Mouse (Mus musculus) ES-CJ7 (cell line): ENCODE measurements at regions not wholly inside any gene's neighbourhood (a gene's known extent, or its start where the extent isn't known, plus 50 kb on each side); places are given as distances from the start of the nearest gene placed in this dataset.
A peak's percentile ranks its signal among the peaks of the same experiment; 100 is the strongest.

Source experiments
- DNase-seq: peaks from one replicate; pipeline ENCODE4 v3.0.0; 2011; ENCODE audit warnings: low read depth, low spot score

DNA sequence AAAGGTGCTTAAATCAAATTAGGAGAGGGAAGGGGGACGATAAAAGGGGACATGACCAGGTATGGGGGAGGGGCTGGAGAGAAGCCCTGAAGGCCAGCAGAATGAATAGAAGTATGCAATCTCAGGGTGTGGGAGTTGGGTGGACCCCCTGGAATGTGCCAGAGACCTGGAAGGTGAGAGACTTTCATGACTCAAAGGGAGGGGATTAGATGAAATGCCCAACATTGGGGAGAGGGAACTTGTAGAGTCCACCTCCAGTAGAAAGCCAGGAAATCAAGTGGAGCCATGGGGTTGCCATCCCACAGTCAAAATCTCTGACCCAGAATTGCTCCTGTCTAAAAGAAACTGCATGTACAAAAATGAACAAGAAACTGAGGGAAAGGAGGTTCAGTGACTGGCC is 666.5 kb downstream of the Cps1 start:
- DNase-seq = no peak

DNA sequence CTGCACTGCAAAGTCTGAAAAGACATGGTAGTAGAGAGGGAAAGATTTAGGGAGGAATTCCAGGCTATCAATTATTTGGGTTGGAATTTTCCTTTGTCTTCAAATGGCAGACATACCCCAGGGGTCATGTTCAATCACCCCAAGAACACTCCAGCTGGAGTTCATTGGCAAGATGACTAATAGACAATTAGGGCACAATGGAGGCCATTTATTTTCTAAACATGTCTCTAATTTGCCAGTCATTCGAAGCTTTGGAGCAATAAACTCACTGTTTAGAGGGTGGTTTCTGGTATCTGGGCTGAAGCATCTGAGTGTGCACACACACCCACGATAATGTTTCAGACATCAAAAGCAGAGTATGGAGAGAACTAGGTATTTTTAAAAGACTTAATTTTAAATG is 672.2 kb downstream of the Cps1 start:
- no peak for DNase-seq

DNA sequence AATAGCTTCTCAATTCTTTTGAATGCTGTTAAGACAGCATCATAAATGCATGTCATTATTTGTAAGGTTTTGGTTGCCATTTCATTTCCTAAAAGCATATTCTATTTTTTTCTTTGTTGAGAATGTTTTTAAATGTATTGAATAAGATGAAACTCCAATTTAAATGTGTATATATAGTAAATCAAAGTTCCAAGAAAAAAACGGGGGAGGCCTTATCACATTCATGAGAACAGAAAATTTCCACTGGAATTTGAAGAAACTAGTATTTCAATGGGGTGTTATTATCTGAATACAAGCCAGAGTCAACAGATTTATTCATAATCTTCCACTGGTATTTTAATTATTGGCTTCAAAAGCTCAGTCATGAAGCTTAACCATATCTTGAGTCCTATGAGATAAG is 672.7 kb downstream of the Cps1 start:
- DNase-seq = no peak

DNA sequence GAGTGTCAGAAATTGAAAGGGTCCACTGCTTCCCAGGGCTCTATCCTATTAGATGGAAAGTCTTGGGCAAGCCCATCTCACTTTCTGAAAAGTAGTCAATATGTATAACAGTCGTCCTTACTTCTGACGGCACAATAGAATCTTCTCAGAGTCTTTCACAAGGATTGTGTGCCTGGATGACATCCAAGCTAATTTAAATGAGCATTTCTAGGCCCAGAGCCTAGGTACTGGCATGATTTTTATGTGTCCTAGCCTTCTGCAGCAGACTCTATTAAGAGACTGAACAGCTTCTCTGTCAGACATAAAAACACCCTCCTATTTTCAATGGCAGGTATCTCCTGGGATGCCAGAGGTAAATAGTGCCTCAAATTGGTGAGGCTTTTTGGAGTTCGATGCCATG is 680.5 kb downstream of the Cps1 start:
- DNase-seq = no peak

DNA sequence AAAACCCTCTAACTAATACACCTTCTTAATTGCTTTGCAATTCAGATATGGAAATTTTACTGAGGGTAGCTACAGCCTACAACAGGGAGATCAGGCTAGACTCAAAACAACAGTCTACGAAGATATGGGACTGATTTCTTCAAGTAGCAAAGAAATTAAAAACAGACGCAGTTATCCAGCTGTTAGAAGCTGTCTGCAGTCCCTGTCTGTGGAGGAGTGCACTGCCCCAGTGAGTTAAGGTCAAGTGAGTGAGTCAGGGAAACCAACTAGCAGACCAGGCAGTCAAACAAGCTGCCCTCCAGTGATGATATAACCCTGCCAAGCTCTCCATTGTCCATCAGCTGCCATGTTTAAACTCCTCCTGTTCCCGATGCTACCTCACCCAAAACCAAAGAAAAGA is 697.3 kb downstream of the Cps1 start:
- no peak for DNase-seq

DNA sequence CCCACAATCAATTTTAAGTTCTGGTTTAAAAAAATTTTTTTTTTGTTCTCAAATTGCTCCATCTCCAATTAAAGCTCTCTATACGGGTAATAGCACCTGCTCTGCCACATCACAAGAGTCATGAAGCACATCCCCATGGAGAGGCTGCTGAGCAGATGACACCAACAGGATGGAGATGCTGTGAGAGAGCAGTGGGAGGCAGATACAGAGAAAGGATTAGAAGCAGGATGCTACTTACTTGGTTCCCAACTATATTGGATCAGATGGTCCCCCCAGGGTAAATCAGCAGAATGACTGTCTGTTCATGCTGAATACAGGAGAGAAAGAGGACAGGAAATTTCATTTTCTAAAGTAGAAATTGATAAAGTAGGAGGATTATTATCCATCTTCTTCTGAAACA is 725.2 kb downstream of the Cps1 start:
- DNase-seq = no peak

DNA sequence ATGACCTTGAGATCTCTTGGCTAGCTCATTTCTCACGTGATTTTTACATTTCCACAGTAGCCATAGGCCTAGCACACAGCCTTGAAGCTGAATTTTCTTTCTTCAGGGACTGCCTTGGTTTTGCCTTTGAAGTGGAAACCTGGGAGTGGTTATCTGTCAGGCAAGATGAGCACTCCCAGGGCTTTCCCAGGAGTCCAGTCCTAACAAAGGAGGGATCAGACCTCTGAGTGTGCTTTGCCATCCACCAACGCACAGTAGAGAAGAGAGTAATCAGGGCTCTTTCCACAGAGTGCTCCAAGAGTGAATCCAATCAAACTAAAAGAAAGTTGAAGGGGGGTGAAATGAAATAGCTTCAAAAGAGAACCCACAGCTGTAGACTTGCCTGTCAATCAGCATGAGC is 770.7 kb downstream of the Cps1 start:
- DNase-seq = peak; percentile 7

DNA sequence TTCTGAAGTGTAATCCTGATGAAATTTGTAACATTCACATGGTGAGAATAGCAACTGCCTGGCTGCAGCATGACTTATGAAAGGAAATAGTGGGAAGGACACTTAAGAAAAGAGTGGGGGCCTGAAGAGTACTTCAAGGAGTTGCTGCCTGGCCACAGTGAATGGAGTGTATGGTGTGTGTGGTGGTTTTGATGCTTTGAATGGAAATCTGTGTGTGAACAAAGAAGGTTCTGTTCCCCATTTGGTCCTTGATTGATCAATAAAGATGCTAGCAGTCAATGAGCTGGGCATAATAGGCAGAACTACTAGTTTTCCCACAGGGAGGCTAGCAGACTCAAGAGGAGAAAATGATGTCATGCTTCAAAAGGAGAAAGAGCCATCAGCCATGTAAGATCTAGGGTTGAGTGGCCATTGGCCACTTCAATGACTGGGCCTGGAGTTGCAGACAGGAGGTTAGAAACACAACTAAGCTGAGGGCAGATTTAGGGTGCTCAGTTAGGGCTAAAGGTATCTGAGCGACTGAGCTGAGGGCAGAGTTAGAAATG is 772.0 kb downstream of the Cps1 start:
- DNase-seq = no peak

DNA sequence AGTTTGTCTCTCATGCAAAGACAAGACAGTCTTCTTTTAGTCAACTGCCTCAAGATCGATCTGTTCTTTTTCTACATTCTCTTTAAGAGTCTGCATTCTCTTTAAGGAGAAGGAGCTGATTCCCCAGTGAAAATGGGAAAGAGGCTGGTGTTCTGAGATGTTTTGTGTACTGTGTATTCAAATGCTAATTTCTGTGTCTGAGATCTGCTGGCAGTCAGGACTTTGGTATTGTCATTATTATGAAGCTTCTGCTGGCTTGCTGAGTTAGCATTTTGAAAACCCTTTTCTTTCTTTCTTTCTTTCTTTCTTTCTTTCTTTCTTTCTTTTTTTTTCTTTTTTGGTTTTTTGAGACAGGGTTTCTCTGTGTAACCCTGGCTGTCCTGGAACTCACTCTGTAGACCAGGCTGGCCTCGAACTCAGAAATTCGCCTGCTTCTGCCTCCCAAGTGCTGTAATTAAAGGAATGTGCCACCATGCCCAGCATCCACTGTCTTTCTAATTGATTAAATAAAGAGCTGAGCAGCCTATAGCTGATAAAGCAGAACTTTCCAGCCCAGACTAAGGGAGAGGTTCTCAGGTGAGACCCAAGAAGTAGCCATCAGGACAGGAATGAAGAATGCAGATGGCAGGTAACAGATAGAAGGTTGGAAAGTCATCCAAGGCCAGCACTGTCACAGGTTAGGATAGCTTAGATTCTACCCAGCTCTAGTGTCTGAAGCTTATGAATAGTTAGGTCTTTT is 813.1 kb downstream of the Cps1 start:
- DNase-seq = peak; percentile 96

DNA sequence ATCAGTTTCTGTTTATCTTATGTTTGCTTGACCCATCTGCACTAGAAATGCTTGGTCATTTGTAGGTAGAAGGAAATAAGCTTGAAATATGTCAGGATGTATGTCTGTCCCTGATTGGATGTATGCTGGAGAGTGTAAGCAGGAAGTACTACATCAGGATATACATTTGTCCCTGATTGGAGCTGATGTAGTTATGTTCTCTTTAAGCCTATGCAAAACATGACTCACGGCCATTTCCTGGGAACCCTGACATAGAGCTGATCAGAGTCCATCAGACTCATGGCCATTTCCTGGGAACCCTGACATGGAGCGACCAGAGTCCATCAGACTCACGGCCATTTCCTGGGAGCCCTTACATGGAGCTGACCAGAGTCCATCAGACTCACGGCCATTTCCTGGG is 858.6 kb downstream of the Cps1 start:
- DNase-seq = no peak
